8 mouse cellular contexts compared by ENCODE assay signal in genomic region chr1:87640165-87640661, GRCm38 (mm10). TPM values are rescaled to one million over a fixed set of nuclear protein-coding genes. Genes with fewer than 3 reads are reported as not detected.
A peak's percentile ranks its signal among the peaks of the same experiment; 100 is the strongest.
DNase-seq lines count a peak whose midpoint lies in the region; ATAC-seq lines count a peak whose summit lies in the region.

No protein-coding gene starts in this region.

- H3K27me3 ChIP-seq in hindbrain, embryonic 13.5 days, result no peaks in the 10 kb centered on the region
- H3K27me3 ChIP-seq in hindbrain, embryonic 11.5 days (ENCODE audit: control insufficient read depth, insufficient read depth, low read length), result no peaks in the 10 kb centered on the region
- H3K27me3 ChIP-seq in limb, embryonic 12.5 days, result no peaks in the 10 kb centered on the region

- H3K4me2 ChIP-seq in hindbrain, embryonic 13.5 days, result no peak overlapping the region
- no peak overlapping the region for H3K4me2 ChIP-seq in hindbrain, embryonic 11.5 days (replicated peaks; ENCODE audit: low read depth, low read length)
- H3K4me2 ChIP-seq in limb, embryonic 12.5 days, result no peak overlapping the region

- 72% methylated on average over 17 of the region's 17 CpGs for WGBS in hindbrain, embryonic 13.5 days
- WGBS in hindbrain, embryonic 11.5 days, result 71% methylated on average over 17 of the region's 17 CpGs
- WGBS in limb, embryonic 12.5 days, result 74% methylated on average over 17 of the region's 17 CpGs

- H3K27ac ChIP-seq in hindbrain, embryonic 13.5 days, result 0 out of 2 replicates have a peak overlapping the region, but pooled peaks have one; percentile 35
- no peak overlapping the region for H3K27ac ChIP-seq in hindbrain, embryonic 11.5 days (ENCODE audit: low read depth, low read length)
- peak overlapping the region; percentile 29; the same call in 1 of the 2 replicates for H3K27ac ChIP-seq in limb, embryonic 12.5 days

- no peaks in the 10 kb centered on the region for H3K4me1 ChIP-seq in hindbrain, embryonic 13.5 days (replicated peaks)
- no peaks in the 10 kb centered on the region for H3K4me1 ChIP-seq in hindbrain, embryonic 11.5 days (replicated peaks; ENCODE audit: control insufficient read depth, insufficient read depth, low read length)
- H3K4me1 ChIP-seq in limb, embryonic 12.5 days (replicated peaks), result no peaks in the 10 kb centered on the region; the same call in 1 of the 2 replicates

- no peaks in the 10 kb centered on the region for H3K36me3 ChIP-seq in hindbrain, embryonic 13.5 days
- H3K36me3 ChIP-seq in hindbrain, embryonic 11.5 days (ENCODE audit: control insufficient read depth, insufficient read depth, low read length), result no peaks in the 10 kb centered on the region
- no peaks in the 10 kb centered on the region for H3K36me3 ChIP-seq in limb, embryonic 12.5 days

- H3K9ac ChIP-seq in hindbrain, embryonic 13.5 days, result no peak overlapping the region
- no peak overlapping the region for H3K9ac ChIP-seq in hindbrain, embryonic 11.5 days (ENCODE audit: low read depth, low read length)
- no peak overlapping the region for H3K9ac ChIP-seq in limb, embryonic 12.5 days (replicated peaks)

- no peak for DNase-seq in hindbrain, embryonic 11.5 days (ENCODE audit: low spot score)
- peak; percentile 57 for DNase-seq in brain, adult 2 months (ENCODE audit: low read depth, low spot score)
- DNase-seq in heart, postnatal 10 days, result peak; percentile 41 to 54
- peak; percentile 85 to 90 for DNase-seq in natural killer cell, adult 2 months (ENCODE audit: low spot score in 2 of 2)
- no peak for DNase-seq in layer of hippocampus, postnatal 14 days (ENCODE audit: low spot score in 2 of 2)

- H3K4me3 ChIP-seq in hindbrain, embryonic 13.5 days, result no peak overlapping the region
- no peak overlapping the region for H3K4me3 ChIP-seq in hindbrain, embryonic 11.5 days (ENCODE audit: low read depth, low read length)
- H3K4me3 ChIP-seq in limb, embryonic 12.5 days (replicated peaks), result no peak overlapping the region

- ATAC-seq in hindbrain, embryonic 13.5 days (ENCODE audit: low FRiP score), result no peak
- no peak for ATAC-seq in hindbrain, embryonic 11.5 days (ENCODE audit: low FRiP score)
- ATAC-seq in limb, embryonic 12.5 days (ENCODE audit: insufficient number of reproducible peaks, insufficient read depth, low FRiP score, low TSS enrichment, low read depth), result no peak
- ATAC-seq in frontal cortex, adult (ENCODE audit: low TSS enrichment), result no peak

- H3K9me3 ChIP-seq in hindbrain, embryonic 13.5 days, result no peaks in the 10 kb centered on the region
- no peaks in the 10 kb centered on the region for H3K9me3 ChIP-seq in hindbrain, embryonic 11.5 days (ENCODE audit: control insufficient read depth, low read length)
- no peaks in the 10 kb centered on the region for H3K9me3 ChIP-seq in limb, embryonic 12.5 days

- intact Hi-C loops in heart, postnatal 10 days (cut with DNase I), result no loop called here

RNA-seq across cellular contexts. Expression of gene Inpp5d, which starts 20.1 kb away (rescaled TPM):
- 4.0 and 4.1 TPM in 2 replicates for polyA plus RNA-seq in hindbrain, embryonic 13.5 days (2015; fragmentation: Nextera tagmentation; extraction: Ambion mirVana)
- polyA plus RNA-seq in hindbrain, embryonic 11.5 days (2014; fragmentation: Nextera tagmentation; extraction: Ambion mirVana), result 3.7 and 4.2 TPM in 2 replicates
- total RNA-seq in heart, postnatal 10 days (2021), result 10 to 100 TPM; 13.6 to 17.4 TPM
- 3.6 and 3.9 TPM in 2 replicates for polyA plus RNA-seq in limb, embryonic 12.5 days (2016; fragmentation: Nextera tagmentation; extraction: Ambion mirVana)
- total RNA-seq in layer of hippocampus, postnatal 14 days (2021), result 10 to 100 TPM; 21.0 to 21.3 TPM

Comparison
In these comparisons a context has a peak if more than half of its experiments do, and no peak if none do; other contexts are left out.
1. DNase-seq: peak in brain, adult 2 months (single experiment), heart, postnatal 10 days (2 of 2) and natural killer cell, adult 2 months (2 of 2); none in hindbrain, embryonic 11.5 days (single experiment) and layer of hippocampus, postnatal 14 days (0 of 2).